Mouse (Mus musculus) heart, embryonic 13.5 days (tissue): ENCODE measurements around the gene Cerkl. TPM values are rescaled to one million over a fixed set of nuclear protein-coding genes. Genes with fewer than 3 reads are reported as not detected.
A peak's percentile ranks its signal among the peaks of the same experiment; 100 is the strongest.

Source experiments
- ATAC-seq: fragments of 200-750 bp; cut with Nextera tagmentation; 2 replicates; pipeline ENCODE4 v1.8.0; 2017; ENCODE audit warnings: moderate TSS enrichment; ENCODE audit not compliant: insufficient number of reproducible peaks, low FRiP score, low TSS enrichment; ENCODE audit errors: extremely low read depth
- H3K27ac ChIP-seq: fragments of 300-500 bp; sonication (generic); replicated peaks from 2 replicates; pipeline ENCODE4 v1.5.1; 2015; ENCODE audit warnings: moderate library complexity, mild to moderate bottlenecking, inconsistent platforms
- H3K27me3 ChIP-seq: fragments of 300-500 bp; sonication (generic); replicated peaks from 2 replicates; pipeline ENCODE4 v1.6.1; 2015; ENCODE audit warnings: mild to moderate bottlenecking, inconsistent platforms
- H3K36me3 ChIP-seq: fragments of 300-500 bp; sonication (generic); 2 replicates; pipeline ENCODE4 v1.6.1; 2015; ENCODE audit warnings: mild to moderate bottlenecking, inconsistent platforms
- H3K4me1 ChIP-seq: fragments of 300-500 bp; sonication (generic); 2 replicates; pipeline ENCODE4 v1.6.1; 2015; ENCODE audit warnings: inconsistent platforms
- H3K4me2 ChIP-seq: fragments of 300-500 bp; sonication (generic); 2 replicates; pipeline ENCODE4 v1.6.1; 2015; ENCODE audit warnings: inconsistent platforms, mild to moderate bottlenecking, moderate library complexity
- H3K4me3 ChIP-seq: fragments of 300-500 bp; sonication (generic); 2 replicates; pipeline ENCODE4 v1.5.1; 2015; ENCODE audit warnings: moderate library complexity, mild to moderate bottlenecking, inconsistent platforms
- H3K9ac ChIP-seq: fragments of 300-500 bp; sonication (generic); 2 replicates; pipeline ENCODE4 v1.6.1; 2015; ENCODE audit warnings: inconsistent platforms, mild to moderate bottlenecking, moderate library complexity
- H3K9me3 ChIP-seq: fragments of 300-500 bp; sonication (generic); 2 replicates; pipeline ENCODE4 v1.6.1; 2016; ENCODE audit warnings: inconsistent platforms
- WGBS: fragments of 180-500 bp; shearing (Covaris S2); methylation state at CpG from one replicate; pipeline ENCODE4 v1.1.7; 2015; ENCODE audit warnings: mixed read lengths; 5-methylcytosine and 5-hydroxymethylcytosine counted together
- polyA plus RNA-seq: library from polyadenylated mRNA; unstranded; fragments of >200 nt; fragmentation: Nextera tagmentation; extraction: Ambion mirVana; gene quantifications from 2 replicates; pipeline ENCODE4 v1.2.1, GENCODE M21; 2015

Cerkl gene
- polyA plus RNA-seq: 0.28 and 0.44 TPM in 2 replicates

GRCm38 (mm10) chr2:79456575-79457349 is at the start of gene Cerkl, which contains the start of gene Neurod1:
Gene Cerkl (minus strand): TSS chr2:79456785.
Gene Neurod1 (minus strand): TSS chr2:79456751.
- H3K4me3 ChIP-seq: peak within 1 kb of the TSS; percentile 43
- H3K36me3 ChIP-seq: no peaks in the 10 kb centered on the region
- peaks cover 81% of the 10 kb centered on the region for H3K27me3 ChIP-seq
- no peak within 1 kb of the TSS for H3K9ac ChIP-seq
- H3K4me2 ChIP-seq: peak within 1 kb of the TSS; percentile 69
- ATAC-seq: no peak
- peaks cover 10% of the 10 kb centered on the region for H3K4me1 ChIP-seq
- H3K27ac ChIP-seq: no peak within 1 kb of the TSS
- WGBS: 1% methylated on average over 41 of the region's 42 CpGs
- H3K9me3 ChIP-seq: no peaks in the 10 kb centered on the region

DNA sequence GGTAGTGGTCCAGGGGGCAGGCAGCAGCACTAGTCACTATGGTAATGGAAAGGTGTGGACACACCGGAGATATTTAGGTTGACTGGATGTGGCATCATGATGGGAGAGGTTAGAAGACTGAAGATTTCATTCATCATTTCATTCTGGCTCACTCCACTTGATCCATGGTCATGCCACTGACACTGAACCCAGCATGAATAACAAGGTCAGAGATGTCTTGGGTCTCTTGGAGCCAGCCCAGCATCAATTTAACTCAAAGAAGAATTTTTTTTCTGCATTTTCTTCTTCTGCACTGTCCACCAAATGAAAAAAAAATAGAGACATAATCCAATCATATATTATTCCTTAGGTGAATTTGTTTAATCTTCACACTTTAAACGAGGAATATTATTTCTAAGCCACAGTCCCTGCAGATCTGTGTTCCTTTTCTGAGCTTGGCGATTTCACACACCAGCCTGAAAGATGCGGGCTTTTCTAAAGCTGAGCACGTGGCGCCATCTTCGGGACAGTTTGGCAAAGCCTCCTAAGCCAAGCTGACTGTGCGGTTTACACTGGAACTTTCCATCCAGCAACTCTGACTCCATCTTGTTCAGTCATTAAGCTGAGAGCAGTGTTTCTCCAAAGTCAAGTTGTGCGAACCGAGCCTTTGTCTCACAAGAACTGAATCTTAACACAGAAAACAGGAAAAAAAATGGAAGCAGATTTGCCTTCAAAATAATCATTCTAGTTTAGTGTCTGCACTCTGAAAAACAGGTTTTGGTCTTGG is 42.6 kb upstream of the Cerkl start:
- Histone ChIP-seq H3K4me3 (no peak overlapping the region), H3K9ac (no peak overlapping the region), H3K4me1 (no peaks in the 10 kb centered on the region), H3K4me2 (no peak overlapping the region), H3K9me3 (no peaks in the 10 kb centered on the region), H3K27me3 (no peaks in the 10 kb centered on the region), H3K27ac (no peak overlapping the region), H3K36me3 (no peaks in the 10 kb centered on the region)
- WGBS: 23% methylated on average over 10 of the region's 10 CpGs
- no peak for ATAC-seq

DNA sequence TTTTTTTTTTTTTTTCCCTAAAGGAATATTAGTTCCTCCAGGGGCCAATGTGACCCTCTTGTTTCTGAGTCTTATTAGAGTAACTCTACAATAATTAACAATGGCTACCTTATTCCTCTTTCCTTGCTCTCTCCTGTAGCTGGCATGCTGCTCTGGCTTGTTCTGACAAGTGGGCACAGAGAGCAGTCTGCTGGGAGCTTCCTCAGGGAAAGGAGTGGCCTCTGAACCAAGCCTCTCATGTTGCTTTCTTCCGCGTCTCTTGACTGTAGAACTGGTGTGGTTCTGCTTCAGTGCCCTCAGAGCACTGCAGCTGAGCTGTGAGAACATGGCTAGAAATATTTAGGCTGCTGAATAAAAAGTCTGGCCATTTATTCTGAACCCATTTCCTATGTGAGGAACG is 28.5 kb upstream of the Cerkl start:
- Histone ChIP-seq H3K36me3 (no peaks in the 10 kb centered on the region), H3K4me1 (no peaks in the 10 kb centered on the region), H3K4me2 (no peak overlapping the region), H3K27ac (no peak overlapping the region), H3K9ac (no peak overlapping the region), H3K27me3 (no peaks in the 10 kb centered on the region), H3K4me3 (no peak overlapping the region), H3K9me3 (no peaks in the 10 kb centered on the region)
- no peak for ATAC-seq
- 51% methylated on average over 3 of the region's 3 CpGs for WGBS

DNA sequence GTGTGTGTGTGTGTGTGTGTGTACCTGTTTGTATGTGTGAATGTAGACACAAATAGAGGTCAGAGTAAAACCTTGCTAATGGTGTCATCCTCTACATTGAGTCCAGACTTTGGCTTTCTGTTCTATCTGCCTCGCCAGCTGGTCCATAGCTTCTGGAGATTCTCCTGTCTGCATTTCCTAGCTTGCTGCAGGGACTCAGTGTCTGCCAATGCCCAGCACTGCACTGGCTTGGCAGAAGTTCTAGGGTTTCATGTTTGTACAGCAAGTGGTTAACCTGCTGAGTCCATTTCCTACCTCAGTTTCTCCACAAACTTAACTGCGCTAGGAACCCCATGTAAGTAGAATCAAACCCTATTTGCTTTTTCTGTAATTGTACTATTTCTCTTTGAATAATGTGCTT is 25.9 kb upstream of the Cerkl start:
- no peaks in the 10 kb centered on the region for H3K9me3 ChIP-seq
- no peak overlapping the region for H3K4me3 ChIP-seq
- ATAC-seq: no peak
- H3K27ac ChIP-seq: no peak overlapping the region
- WGBS: 84% methylated on average over 2 of the region's 2 CpGs
- H3K4me1 ChIP-seq: no peaks in the 10 kb centered on the region
- no peaks in the 10 kb centered on the region for H3K27me3 ChIP-seq
- no peak overlapping the region for H3K4me2 ChIP-seq
- H3K36me3 ChIP-seq: no peaks in the 10 kb centered on the region
- no peak overlapping the region for H3K9ac ChIP-seq

DNA sequence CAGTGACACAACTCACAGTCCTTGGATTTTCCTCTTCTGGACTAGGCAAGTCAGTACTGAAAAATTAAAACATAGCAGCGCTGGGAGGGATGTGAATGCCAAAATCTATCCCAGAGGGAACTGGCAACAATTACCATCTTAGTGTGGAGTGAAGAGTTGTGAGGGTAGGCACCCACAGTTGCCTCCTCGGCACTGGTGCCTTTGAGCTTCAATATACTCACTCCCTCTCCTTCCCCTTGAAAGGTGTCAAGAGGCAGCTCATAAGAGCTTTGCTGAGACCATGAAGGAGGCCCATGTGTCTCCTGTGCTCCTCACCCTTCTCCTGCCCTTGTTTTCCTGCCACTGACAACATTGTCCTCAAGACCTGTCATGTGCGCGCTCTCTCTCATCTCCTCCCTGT is 5.8 kb upstream of the Cerkl start:
- H3K4me3 ChIP-seq: no peak overlapping the region
- no peaks in the 10 kb centered on the region; the same call in 1 of the 2 replicates for H3K4me1 ChIP-seq
- H3K4me2 ChIP-seq: no peak overlapping the region
- ATAC-seq: no peak
- WGBS: 73% methylated on average over 4 of the region's 4 CpGs
- H3K27ac ChIP-seq: no peak overlapping the region
- no peaks in the 10 kb centered on the region for H3K36me3 ChIP-seq
- H3K27me3 ChIP-seq: peaks cover 45% of the 10 kb centered on the region
- no peak overlapping the region for H3K9ac ChIP-seq
- H3K9me3 ChIP-seq: no peaks in the 10 kb centered on the region

DNA sequence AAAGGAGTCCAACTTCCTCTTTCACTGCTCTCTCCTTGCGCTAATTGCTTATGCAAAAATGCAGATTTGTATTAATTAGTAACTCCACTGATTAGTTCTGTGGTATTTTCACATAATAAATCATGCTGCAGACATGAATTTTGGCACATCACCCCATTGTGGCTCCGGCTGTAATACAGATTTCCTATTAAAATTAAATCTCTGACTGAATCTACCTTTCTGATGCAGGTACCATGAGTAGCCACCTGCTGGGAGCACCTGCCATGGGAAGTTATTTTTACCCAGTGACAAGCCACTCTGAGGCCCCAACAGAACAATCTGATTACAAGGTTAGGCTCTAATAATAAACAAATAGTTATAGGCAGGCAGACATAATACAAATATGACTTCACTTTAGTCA is 5.3 kb upstream of the Cerkl start:
- Histone ChIP-seq H3K27me3 (peaks cover 51% of the 10 kb centered on the region), H3K4me2 (no peak overlapping the region), H3K9ac (no peak overlapping the region), H3K9me3 (no peaks in the 10 kb centered on the region), H3K27ac (no peak overlapping the region), H3K4me3 (no peak overlapping the region), H3K36me3 (no peaks in the 10 kb centered on the region), H3K4me1 (no peaks in the 10 kb centered on the region; the same call in none of the 2 replicates)
- 73% methylated on average over 2 of the region's 2 CpGs for whole genome bisulfite sequencing
- ATAC-seq: no peak

DNA sequence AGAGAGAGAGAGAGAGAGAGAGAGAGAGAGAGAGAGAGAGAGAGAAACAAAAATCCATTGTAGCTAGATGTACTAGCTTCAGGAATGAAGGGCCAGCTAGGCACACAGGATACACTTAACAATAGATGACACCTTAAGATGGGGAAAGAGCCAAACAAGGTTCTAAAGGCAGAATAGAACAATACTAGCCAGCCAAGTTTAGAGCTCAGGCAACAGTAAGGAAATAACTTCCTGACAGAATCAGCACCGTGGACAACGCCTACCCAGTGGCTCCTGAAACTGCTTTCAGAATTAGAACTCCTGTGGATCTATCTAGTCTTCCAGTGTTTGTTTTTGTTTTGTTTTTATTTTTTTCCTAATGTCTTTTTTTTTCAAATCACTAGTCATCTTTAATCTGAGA is 4.0 kb upstream of the Cerkl start:
- no peaks in the 10 kb centered on the region for H3K36me3 ChIP-seq
- no peak overlapping the region for H3K9ac ChIP-seq
- no peak overlapping the region for H3K27ac ChIP-seq
- H3K9me3 ChIP-seq: no peaks in the 10 kb centered on the region
- H3K4me2 ChIP-seq: no peak overlapping the region
- H3K4me1 ChIP-seq: peaks cover 5% of the 10 kb centered on the region
- WGBS: 3% methylated on average over 2 of the region's 2 CpGs
- no peak for ATAC-seq
- H3K4me3 ChIP-seq: no peak overlapping the region
- peaks cover 64% of the 10 kb centered on the region for H3K27me3 ChIP-seq

DNA sequence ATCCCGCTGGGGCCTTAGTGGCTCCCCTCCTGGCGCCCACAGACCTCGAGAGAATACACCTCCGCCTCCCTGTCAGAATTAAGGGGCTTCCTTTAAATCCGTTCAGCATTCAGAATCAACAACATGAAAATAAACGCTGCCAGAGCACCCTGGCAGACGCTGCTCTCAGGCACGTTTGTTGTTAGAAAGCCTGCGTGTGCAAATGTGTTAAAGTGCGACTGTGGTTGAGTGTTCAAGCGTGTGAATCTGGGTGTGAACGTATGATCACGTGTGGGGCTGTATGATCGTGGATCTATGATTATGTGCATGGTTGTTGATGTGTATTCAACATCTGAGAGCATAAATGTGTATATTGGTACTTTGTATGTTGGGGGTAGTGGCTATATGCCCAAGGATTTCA is 3.5 kb upstream of the Cerkl start:
- no peak overlapping the region for H3K27ac ChIP-seq
- peaks cover 68% of the 10 kb centered on the region for H3K27me3 ChIP-seq
- H3K4me3 ChIP-seq: no peak overlapping the region
- H3K9me3 ChIP-seq: no peaks in the 10 kb centered on the region
- H3K4me2 ChIP-seq: no peak overlapping the region
- ATAC-seq: no peak
- 8% methylated on average over 14 of the region's 14 CpGs for WGBS
- peaks cover 5% of the 10 kb centered on the region for H3K4me1 ChIP-seq
- no peak overlapping the region for H3K9ac ChIP-seq
- no peaks in the 10 kb centered on the region for H3K36me3 ChIP-seq

GRCm38 (mm10) chr2:79459061-79460045 is 2.8 kb upstream of the Cerkl start:
- Histone ChIP-seq H3K4me2 (no peak overlapping the region), H3K9ac (no peak overlapping the region), H3K4me3 (no peak overlapping the region), H3K4me1 (peaks cover 5% of the 10 kb centered on the region), H3K36me3 (no peaks in the 10 kb centered on the region), H3K9me3 (no peaks in the 10 kb centered on the region), H3K27me3 (peaks cover 76% of the 10 kb centered on the region), H3K27ac (no peak overlapping the region)
- ATAC-seq: no peak
- 3% methylated on average over 44 of the region's 44 CpGs for WGBS

DNA sequence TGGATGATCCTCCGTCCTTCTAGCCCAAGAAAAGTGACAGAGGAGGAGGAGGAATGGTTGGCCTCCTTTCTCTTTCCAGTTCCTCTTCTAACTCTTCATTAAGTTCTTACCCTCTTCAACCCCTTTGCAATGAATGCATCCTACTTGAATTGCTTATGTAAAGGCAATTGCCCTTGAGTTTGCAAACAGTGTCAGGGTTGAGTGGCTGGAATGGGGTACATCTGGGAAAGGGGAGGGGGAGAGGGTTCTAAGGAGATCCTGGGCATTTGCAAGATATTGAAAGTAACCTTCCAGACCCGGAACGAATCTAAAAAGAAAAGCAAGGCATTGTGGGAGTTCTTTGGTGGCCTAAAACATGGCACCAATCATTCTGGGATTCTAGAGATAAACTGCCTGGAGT is 1.3 kb upstream of the Cerkl start:
- no peak for ATAC-seq
- 24% methylated on average over 3 of the region's 3 CpGs for WGBS
- Histone ChIP-seq H3K4me2 (no peak overlapping the region), H3K9ac (no peak overlapping the region), H3K27me3 (peaks cover 84% of the 10 kb centered on the region), H3K36me3 (no peaks in the 10 kb centered on the region), H3K4me3 (no peak overlapping the region), H3K27ac (no peak overlapping the region), H3K4me1 (peaks cover 10% of the 10 kb centered on the region), H3K9me3 (no peaks in the 10 kb centered on the region)

- no peak overlapping the region for H3K4me2 ChIP-seq
- no peak overlapping the region for H3K4me3 ChIP-seq
- H3K27ac ChIP-seq: no peak overlapping the region
- peaks cover 10% of the 10 kb centered on the region for H3K4me1 ChIP-seq
- no peak overlapping the region for H3K9ac ChIP-seq
- peaks cover 84% of the 10 kb centered on the region for H3K27me3 ChIP-seq
- H3K9me3 ChIP-seq: no peaks in the 10 kb centered on the region
- H3K36me3 ChIP-seq: no peaks in the 10 kb centered on the region
- 54% methylated on average over 3 of the region's 3 CpGs for WGBS
- ATAC-seq: no peak
Observed at GRCm38 (mm10) chr2:79457434-79457833, 849 bp upstream of the Cerkl start.
